Mouse (Mus musculus): ENCODE data around the gene Gm49337.
"Not testable (repeated sequence)": the region's sequence is repeated elsewhere in the genome, so short reads cannot be mapped to it uniquely, and the experiment has no call there.

The Gm49337 gene

GRCm38 (mm10) chr4:116206531-116206930 lies 33.3 kb downstream of the Gm49337 start:
- DNase-seq (ENCODE audit: low read depth in 2 of 2, low spot score in 2 of 2): no peak

- DNase-seq (ENCODE audit: low read depth in 2 of 2, low spot score in 2 of 2): no peak
Measured at GRCm38 (mm10) chr4:116208891-116209290, 35.7 kb downstream of the Gm49337 start.

- DNase-seq (ENCODE audit: low read depth in 2 of 2, low spot score in 2 of 2): no peak
Measured at GRCm38 (mm10) chr4:116215895-116216605, 42.9 kb downstream of the Gm49337 start.

GRCm38 (mm10) chr4:116217046-116217445 lies 43.9 kb downstream of the Gm49337 start:
- no peak for DNase-seq (ENCODE audit: low read depth in 2 of 2, low spot score in 2 of 2)

- DNase-seq (ENCODE audit: low read depth in 2 of 2, low spot score in 2 of 2): not testable (repeated sequence)
Measured at GRCm38 (mm10) chr4:116217661-116218060, 44.5 kb downstream of the Gm49337 start.

- DNase-seq (ENCODE audit: low read depth in 2 of 2, low spot score in 2 of 2): no peak
Measured at GRCm38 (mm10) chr4:116219056-116219455, 45.9 kb downstream of the Gm49337 start.

- no peak for DNase-seq (ENCODE audit: low read depth in 2 of 2, low spot score in 2 of 2)
Measured at GRCm38 (mm10) chr4:116220071-116220650, 47.0 kb downstream of the Gm49337 start.

- no peak for DNase-seq (ENCODE audit: low read depth in 2 of 2, low spot score in 2 of 2)
Measured at GRCm38 (mm10) chr4:116220780-116221139, 47.6 kb downstream of the Gm49337 start.

- peak; percentile 96 to 97 for DNase-seq (ENCODE audit: low read depth in 2 of 2, low spot score in 2 of 2)
Measured at GRCm38 (mm10) chr4:116221140-116221851, 48.1 kb downstream of the Gm49337 start, which contains the start of gene Pik3r3. TSS of gene Pik3r3 (plus strand) at chr4:116221618.

- peak in 1 of 2 experiments; percentile 25 for DNase-seq (ENCODE audit: low read depth in 2 of 2, low spot score in 2 of 2)
Measured at GRCm38 (mm10) chr4:116221996-116222842, 49.0 kb downstream of the Gm49337 start.

GRCm38 (mm10) chr4:116222843-116223119 lies 49.6 kb downstream of the Gm49337 start:
- DNase-seq (ENCODE audit: low read depth in 2 of 2, low spot score in 2 of 2): no peak

GRCm38 (mm10) chr4:116243377-116243776 lies 70.2 kb downstream of the Gm49337 start:
- no peak for DNase-seq (ENCODE audit: low read depth in 2 of 2, low spot score in 2 of 2)

- no peak for DNase-seq (ENCODE audit: low read depth in 2 of 2, low spot score in 2 of 2)
Measured at GRCm38 (mm10) chr4:116244240-116244639, 71.1 kb downstream of the Gm49337 start.

- peak; percentile 20 to 37 for DNase-seq (ENCODE audit: low read depth in 2 of 2, low spot score in 2 of 2)
Measured at GRCm38 (mm10) chr4:116245926-116246325, 72.7 kb downstream of the Gm49337 start.

GRCm38 (mm10) chr4:116249986-116250385 lies 76.8 kb downstream of the Gm49337 start:
- DNase-seq (ENCODE audit: low read depth in 2 of 2, low spot score in 2 of 2): no peak

- no peak for DNase-seq (ENCODE audit: low read depth in 2 of 2, low spot score in 2 of 2)
Measured at GRCm38 (mm10) chr4:116268220-116268619, 95.0 kb downstream of the Gm49337 start.

GRCm38 (mm10) chr4:116282211-116282610 lies 109.0 kb downstream of the Gm49337 start:
- DNase-seq (ENCODE audit: low read depth in 2 of 2, low spot score in 2 of 2): peak in 1 of 2 experiments; percentile 1

- DNase-seq (ENCODE audit: low read depth in 2 of 2, low spot score in 2 of 2): no peak
Measured at GRCm38 (mm10) chr4:116291561-116291960, 118.4 kb downstream of the Gm49337 start.

GRCm38 (mm10) chr4:116293296-116293695 lies 120.1 kb downstream of the Gm49337 start:
- no peak for DNase-seq (ENCODE audit: low read depth in 2 of 2, low spot score in 2 of 2)

GRCm38 (mm10) chr4:116300878-116301355 lies 127.7 kb downstream of the Gm49337 start:
- DNase-seq (ENCODE audit: low read depth in 2 of 2, low spot score in 2 of 2): no peak

- no peak for DNase-seq (ENCODE audit: low read depth in 2 of 2, low spot score in 2 of 2)
Measured at GRCm38 (mm10) chr4:116304551-116304950, 131.4 kb downstream of the Gm49337 start.
